Mouse (Mus musculus) embryo, embryonic 10 days (tissue): ENCODE measurements at regions not wholly inside any gene's neighbourhood (a gene's known extent, or its start where the extent isn't known, plus 50 kb on each side); places are given as distances from the start of the nearest gene placed in this dataset.
A peak's percentile ranks its signal among the peaks of the same experiment; 100 is the strongest.
"Not testable (repeated sequence)": the region's sequence is repeated elsewhere in the genome, so short reads cannot be mapped to it uniquely, and the experiment has no call there.

Experiments used
- DNase-seq: peaks from one replicate; pipeline ENCODE4 v3.0.0-alpha.2; 2015; ENCODE audit warnings: low spot score

- peak; percentile 68 for DNase-seq
Measured at GRCm38 (mm10) chr12:36933118-36933610, 175.2 kb upstream of the Meox2 start.

- no peak for DNase-seq
Measured at GRCm38 (mm10) chr12:36943903-36944302, 164.4 kb upstream of the Meox2 start.

- peak; percentile 22 for DNase-seq
Measured at GRCm38 (mm10) chr12:36945964-36946363, 162.4 kb upstream of the Meox2 start.

- no peak for DNase-seq
Measured at GRCm38 (mm10) chr12:36947902-36948301, 160.4 kb upstream of the Meox2 start.

GRCm38 (mm10) chr12:36949096-36949738, 159.1 kb upstream of the Meox2 start:
- DNase-seq, result no peak

- DNase-seq, result no peak
Measured at GRCm38 (mm10) chr12:36974432-36975094, 133.8 kb upstream of the Meox2 start.

GRCm38 (mm10) chr12:36977141-36977540, 131.2 kb upstream of the Meox2 start:
- DNase-seq, result no peak

- DNase-seq, result no peak
Measured at GRCm38 (mm10) chr12:36991135-36991534, 117.2 kb upstream of the Meox2 start.

GRCm38 (mm10) chr12:36991970-36992369, 116.4 kb upstream of the Meox2 start:
- DNase-seq, result no peak

- no peak for DNase-seq
Measured at GRCm38 (mm10) chr12:37001401-37001800, 106.9 kb upstream of the Meox2 start.

- no peak for DNase-seq
Measured at GRCm38 (mm10) chr12:37005262-37005661, 103.1 kb upstream of the Meox2 start.

- no peak for DNase-seq
Measured at GRCm38 (mm10) chr12:37010306-37010705, 98.0 kb upstream of the Meox2 start.

- no peak for DNase-seq
Measured at GRCm38 (mm10) chr12:37014401-37014800, 93.9 kb upstream of the Meox2 start.

GRCm38 (mm10) chr12:37014945-37015344, 93.4 kb upstream of the Meox2 start:
- DNase-seq, result not testable (repeated sequence)

- peak; percentile 17 for DNase-seq
Measured at GRCm38 (mm10) chr12:37015474-37016248, 92.7 kb upstream of the Meox2 start.

- no peak for DNase-seq
Measured at GRCm38 (mm10) chr12:37047191-37047590, 61.1 kb upstream of the Meox2 start.

GRCm38 (mm10) chr12:37050596-37050995, 57.7 kb upstream of the Meox2 start:
- no peak for DNase-seq

- DNase-seq, result peak; percentile 7
Measured at GRCm38 (mm10) chr12:37057411-37057810, 50.9 kb upstream of the Meox2 start.
